Mouse (Mus musculus): ENCODE results near the gene Smyd1. TPM values are rescaled to one million over a fixed set of nuclear protein-coding genes. Genes with fewer than 3 reads are reported as not detected.
"Not testable (repeated sequence)": the region's sequence is repeated elsewhere in the genome, so short reads cannot be mapped to it uniquely, and the experiment has no call there.

The Smyd1 gene
- total RNA-seq, 2 experiments from 2014 or later, result 2.0 to 3.1 TPM

DNA sequence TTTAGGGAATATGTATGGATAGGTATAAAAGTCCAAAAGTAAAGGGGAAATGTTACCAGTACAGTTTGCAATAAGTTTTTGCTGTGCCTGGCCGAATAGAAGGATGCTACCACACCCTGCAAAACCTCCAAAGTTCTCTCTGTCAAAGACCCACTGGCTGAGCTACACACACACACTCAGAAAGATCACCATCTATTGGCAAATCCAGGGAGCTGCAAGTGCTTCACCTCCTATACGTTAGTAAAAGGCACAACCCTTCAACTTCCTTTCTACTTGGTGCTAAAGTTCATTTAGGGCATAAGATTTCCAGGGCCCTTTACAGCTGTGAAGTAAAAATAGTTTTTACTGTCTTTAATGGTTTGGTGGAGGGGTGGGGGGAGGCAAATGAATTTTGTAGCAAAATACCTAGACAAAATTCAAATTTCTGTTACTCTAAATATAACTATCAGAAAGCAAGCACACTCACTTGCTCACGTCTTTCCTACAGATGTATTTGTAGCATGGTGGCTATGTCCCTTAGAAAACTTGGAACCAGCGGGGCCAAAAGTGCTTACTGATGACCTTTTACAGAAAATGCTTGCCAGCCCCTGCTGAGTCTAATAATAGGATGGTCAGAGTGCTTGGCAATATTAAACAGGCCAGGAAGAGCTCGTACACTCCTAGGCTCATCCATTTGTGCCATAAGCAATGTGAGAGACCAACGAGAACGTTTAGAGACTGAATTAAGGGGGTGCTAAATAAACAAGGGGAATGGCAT lies 52.9 kb downstream of the Smyd1 start:
- DNase-seq (ENCODE audit: low spot score in 2 of 2), result no peak
- intact Hi-C loops (cut with DNase I), result no loop called here

GRCm38 (mm10) chr6:71267603-71268002 lies 54.4 kb downstream of the Smyd1 start:
- intact Hi-C loops (cut with DNase I); DNase-seq (ENCODE audit: low spot score in 2 of 2): not testable (repeated sequence)

- intact Hi-C loops (cut with DNase I), result no loop called here
- no peak for DNase-seq (ENCODE audit: low spot score in 2 of 2)
Observed at GRCm38 (mm10) chr6:71262142-71262833, 59.7 kb downstream of the Smyd1 start.

DNA sequence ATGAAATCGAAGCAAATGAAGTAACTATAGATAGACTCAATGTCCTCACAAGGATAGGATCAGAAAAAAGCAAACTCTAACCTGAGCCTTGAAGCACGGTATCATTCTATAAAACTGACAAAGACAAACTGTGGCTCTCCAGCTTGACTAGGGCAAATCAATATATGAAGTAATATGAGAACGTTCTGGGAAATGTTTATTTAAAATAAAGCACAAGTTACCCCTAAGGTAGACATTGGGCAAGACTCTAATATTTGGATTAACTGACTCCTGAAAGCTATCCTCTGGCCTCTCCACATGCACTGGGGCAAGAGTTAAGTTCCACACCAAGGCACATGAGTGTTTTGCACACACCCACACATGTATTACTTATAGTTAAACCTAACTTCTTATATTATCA lies 61.0 kb downstream of the Smyd1 start:
- intact Hi-C loops (cut with DNase I), result no loop called here
- no peak for DNase-seq (ENCODE audit: low spot score in 2 of 2)

DNA sequence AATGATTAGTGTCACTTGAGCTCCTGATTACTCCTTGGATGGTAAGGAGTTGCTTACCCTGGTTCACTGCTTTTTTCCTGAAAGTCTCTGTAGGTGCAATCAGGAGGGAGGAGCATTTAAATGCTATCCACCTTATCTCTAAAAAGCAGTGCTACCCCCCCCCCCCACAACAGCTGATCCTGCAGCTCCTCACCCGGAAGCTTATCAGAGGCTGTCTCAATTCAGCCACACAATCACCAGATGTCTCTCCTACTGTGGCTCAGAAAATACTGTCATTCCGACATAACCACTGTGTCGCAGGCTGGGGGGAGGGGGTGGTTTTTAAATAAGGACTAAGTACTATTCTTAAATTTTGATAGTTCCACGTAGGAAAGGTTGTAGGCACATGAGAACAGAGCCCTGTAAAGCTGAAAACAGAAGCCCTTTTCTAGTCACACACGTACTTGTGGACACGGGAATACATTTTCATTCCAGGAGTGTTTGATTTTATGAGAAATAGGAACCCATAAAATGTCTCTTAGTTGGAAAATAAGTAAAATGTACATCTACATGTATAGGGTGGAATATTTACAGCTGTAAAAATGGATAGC lies 61.9 kb downstream of the Smyd1 start:
- intact Hi-C loops (cut with DNase I), result no loop called here

GRCm38 (mm10) chr6:71259166-71259565 lies 62.9 kb downstream of the Smyd1 start:
- intact Hi-C loops (cut with DNase I), result no loop called here
- no peak for DNase-seq (ENCODE audit: low spot score in 2 of 2)

More for the DNA sequence above, 61.9 kb downstream of the Smyd1 start:
- no peak for DNase-seq (ENCODE audit: low spot score in 2 of 2)

DNA sequence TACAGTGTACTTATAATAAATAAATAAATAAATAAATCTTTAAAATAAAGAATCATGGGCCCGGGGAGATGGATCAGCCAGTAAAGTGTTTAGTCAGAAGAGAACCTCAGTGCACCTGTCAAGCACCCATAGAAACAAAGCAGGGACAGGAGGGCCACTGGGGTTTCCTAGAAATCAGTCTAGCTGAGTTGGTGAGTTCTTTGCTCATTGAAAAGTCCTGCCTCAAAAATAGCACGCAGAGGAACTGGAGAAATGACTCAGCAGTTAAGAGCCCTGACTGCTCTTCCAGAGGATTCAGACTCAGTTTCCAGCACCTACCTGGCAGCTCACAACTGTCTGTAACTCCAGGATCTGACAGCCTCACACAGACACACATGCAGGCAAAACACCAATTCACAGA lies 63.5 kb downstream of the Smyd1 start:
- intact Hi-C loops (cut with DNase I), result no loop called here
- no peak for DNase-seq (ENCODE audit: low spot score in 2 of 2)

DNA sequence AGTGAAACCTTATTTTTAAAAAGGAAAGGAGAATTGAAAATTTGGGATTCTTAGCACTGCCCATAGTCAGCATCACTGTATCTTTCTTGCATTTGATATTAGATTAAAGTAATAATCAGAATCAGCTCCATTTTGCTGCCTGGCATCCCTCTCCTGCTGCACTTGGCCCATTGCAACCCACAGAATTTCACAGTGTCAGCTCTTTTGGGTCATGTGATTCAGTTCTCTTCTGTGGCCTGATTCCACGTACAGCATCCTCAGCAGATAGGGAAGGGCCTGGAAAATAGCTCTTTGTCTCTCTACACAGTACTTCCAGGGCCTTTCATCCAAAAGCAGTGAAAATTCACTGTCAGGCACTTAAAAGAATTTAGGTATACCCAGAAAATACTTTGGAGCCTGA lies 64.7 kb downstream of the Smyd1 start:
- no peak for DNase-seq (ENCODE audit: low spot score in 2 of 2)
- intact Hi-C loops (cut with DNase I), result no loop called here

GRCm38 (mm10) chr6:71256166-71256565 lies 65.9 kb downstream of the Smyd1 start:
- no peak for DNase-seq (ENCODE audit: low spot score in 2 of 2)
- intact Hi-C loops (cut with DNase I), result no loop called here

DNA sequence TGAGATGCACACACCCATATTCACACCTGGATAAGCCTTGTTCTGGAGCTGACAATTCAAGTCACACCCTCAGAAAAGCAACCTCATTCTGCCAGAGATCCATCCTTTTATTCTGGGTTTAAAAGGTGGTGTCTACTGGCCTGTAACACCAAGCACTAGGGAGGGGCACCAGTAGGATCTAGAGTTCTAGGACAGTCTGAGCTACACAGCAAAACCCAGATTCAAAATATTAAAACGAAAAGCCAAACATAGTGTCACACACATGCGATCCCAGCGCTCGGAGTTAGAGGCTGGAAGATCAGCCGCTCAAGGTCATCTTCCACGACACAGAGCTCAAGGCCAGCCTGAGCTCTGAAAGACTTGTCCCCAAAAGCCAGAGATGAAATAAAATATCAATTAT lies 67.6 kb downstream of the Smyd1 start:
- intact Hi-C loops (cut with DNase I), result no loop called here
- DNase-seq (ENCODE audit: low spot score in 2 of 2), result no peak

GRCm38 (mm10) chr6:71250951-71251350 lies 71.1 kb downstream of the Smyd1 start:
- intact Hi-C loops (cut with DNase I), result no loop called here
- DNase-seq (ENCODE audit: low spot score in 2 of 2), result no peak

- DNase-seq (ENCODE audit: low spot score in 2 of 2), result no peak
- intact Hi-C loops (cut with DNase I), result no loop called here
Observed at GRCm38 (mm10) chr6:71249615-71250014, 72.4 kb downstream of the Smyd1 start.

GRCm38 (mm10) chr6:71248420-71248819 lies 73.6 kb downstream of the Smyd1 start:
- intact Hi-C loops (cut with DNase I), result no loop called here
- DNase-seq (ENCODE audit: low spot score in 2 of 2), result no peak

- no peak for DNase-seq (ENCODE audit: low spot score in 2 of 2)
- intact Hi-C loops (cut with DNase I), result no loop called here
Observed at GRCm38 (mm10) chr6:71243258-71243657, 78.8 kb downstream of the Smyd1 start.

- DNase-seq (ENCODE audit: low spot score in 2 of 2), result no peak
- intact Hi-C loops (cut with DNase I), result no loop called here
Observed at GRCm38 (mm10) chr6:71242811-71243210, 79.2 kb downstream of the Smyd1 start.

- intact Hi-C loops (cut with DNase I), result no loop called here
- no peak for DNase-seq (ENCODE audit: low spot score in 2 of 2)
Observed at GRCm38 (mm10) chr6:71240831-71241230, 81.2 kb downstream of the Smyd1 start.

DNA sequence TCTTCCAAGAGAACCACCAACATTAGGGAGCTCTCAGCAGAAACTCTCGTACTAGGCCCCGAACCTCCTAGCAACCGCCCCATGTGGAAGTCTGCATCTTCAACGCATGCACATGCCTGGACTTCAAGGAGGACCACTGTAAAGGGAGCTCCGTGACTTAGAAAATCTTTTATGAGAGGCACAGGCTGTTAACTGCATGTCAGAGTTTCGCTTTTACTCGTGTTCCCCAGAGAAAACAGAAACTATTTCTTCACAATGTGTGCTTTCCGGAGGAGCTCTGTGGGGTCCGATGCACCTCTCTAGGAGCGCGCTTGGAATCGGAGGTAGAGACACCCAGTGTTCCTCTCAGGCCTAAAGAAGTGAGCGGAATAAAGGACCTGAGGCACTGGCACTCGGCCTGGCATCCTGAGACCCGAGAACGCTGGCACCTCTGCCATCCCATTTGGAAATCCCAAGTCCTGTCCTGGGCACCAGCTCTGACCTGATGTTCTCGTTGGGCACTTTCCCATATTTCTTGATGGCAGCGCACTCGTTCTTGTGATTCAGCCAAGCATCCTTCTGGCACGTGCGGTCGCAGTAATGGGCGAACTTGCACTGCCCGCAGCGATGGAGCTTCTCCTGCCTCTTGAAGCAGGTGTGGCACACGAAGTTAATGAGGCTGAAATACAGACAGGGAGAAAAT lies 82.8 kb downstream of the Smyd1 start:
- intact Hi-C loops (cut with DNase I), result no loop called here

DNA sequence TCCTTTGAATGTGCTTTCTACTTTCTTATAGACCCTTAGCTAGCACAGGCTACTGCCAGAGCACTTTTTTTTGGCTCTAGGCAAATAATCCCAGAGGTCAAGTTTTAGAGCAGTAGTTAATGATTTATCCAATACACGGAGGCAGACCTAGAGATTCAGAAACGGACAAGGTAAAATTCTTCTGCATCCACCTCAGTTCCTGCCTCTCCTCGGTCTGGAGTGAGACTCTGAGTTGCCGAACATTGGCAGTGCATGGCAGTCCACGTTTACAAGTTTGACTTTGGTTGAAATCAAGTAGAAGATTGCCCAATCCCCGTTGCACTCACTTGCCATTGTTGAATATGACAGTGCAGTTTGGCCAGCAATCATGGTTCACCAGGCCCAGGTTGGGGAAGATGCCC lies 85.0 kb downstream of the Smyd1 start:
- intact Hi-C loops (cut with DNase I), result no loop called here
- no peak for DNase-seq (ENCODE audit: low spot score in 2 of 2)

More for the DNA sequence above, 82.8 kb downstream of the Smyd1 start:
- no peak for DNase-seq (ENCODE audit: low spot score in 2 of 2)

- intact Hi-C loops (cut with DNase I), result no loop called here
- no peak for DNase-seq (ENCODE audit: low spot score in 2 of 2)
Observed at GRCm38 (mm10) chr6:71236506-71236905, 85.5 kb downstream of the Smyd1 start.

DNA sequence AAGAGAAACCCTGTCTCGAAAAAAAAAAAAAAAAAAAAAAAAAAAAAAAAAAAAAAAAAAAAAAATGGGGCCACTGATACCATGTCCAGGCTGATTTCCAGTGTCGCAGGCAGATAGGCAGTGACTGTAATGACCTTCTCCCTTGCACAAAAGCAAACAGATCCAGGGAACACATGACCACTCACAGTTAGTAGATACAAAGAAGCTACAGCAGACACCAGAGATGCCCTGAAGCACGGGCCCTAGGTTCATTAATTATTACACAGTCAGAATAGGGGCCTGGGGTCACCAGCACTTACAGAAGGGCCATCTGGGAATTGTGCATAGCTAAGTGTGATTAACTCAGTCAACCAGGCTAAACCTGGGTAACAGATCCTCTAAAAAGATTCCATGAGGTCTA lies 86.1 kb downstream of the Smyd1 start:
- intact Hi-C loops (cut with DNase I), result no loop called here

More for the DNA sequence above, 86.1 kb downstream of the Smyd1 start:
- no peak for DNase-seq (ENCODE audit: low spot score in 2 of 2)

Data from left cerebral cortex, postnatal 14 days (tissue).